Mouse (Mus musculus) cerebellum, adult 9-10 months (tissue): ENCODE results near the gene Rasa3.

Experiments used
- DNase-seq: peaks from one replicate; pipeline ENCODE4 v3.0.0; 2022

The Rasa3 gene

GRCm38 (mm10) chr8:13540122-13540521, 137.3 kb downstream of the Rasa3 start:
- DNase-seq, result no peak

- DNase-seq, result no peak
Measured at GRCm38 (mm10) chr8:13538821-13539220, 138.6 kb downstream of the Rasa3 start.

GRCm38 (mm10) chr8:13537102-13537501, 140.3 kb downstream of the Rasa3 start:
- no peak for DNase-seq

GRCm38 (mm10) chr8:13533123-13533522, 144.3 kb downstream of the Rasa3 start:
- no peak for DNase-seq

GRCm38 (mm10) chr8:13531602-13532171, 145.7 kb downstream of the Rasa3 start:
- DNase-seq, result no peak

- peak; percentile 96 for DNase-seq
Measured at GRCm38 (mm10) chr8:13530941-13531340, 146.5 kb downstream of the Rasa3 start.

- no peak for DNase-seq
Measured at GRCm38 (mm10) chr8:13530401-13530800, 147.0 kb downstream of the Rasa3 start.

- peak; percentile 96 for DNase-seq
Measured at GRCm38 (mm10) chr8:13529891-13530316, 147.5 kb downstream of the Rasa3 start.

- DNase-seq, result no peak
Measured at GRCm38 (mm10) chr8:13529011-13529840, 148.2 kb downstream of the Rasa3 start.

- no peak for DNase-seq
Measured at GRCm38 (mm10) chr8:13521392-13521791, 156.0 kb downstream of the Rasa3 start.

GRCm38 (mm10) chr8:13520349-13520748, 157.1 kb downstream of the Rasa3 start:
- DNase-seq, result no peak

- DNase-seq, result no peak
Measured at GRCm38 (mm10) chr8:13519503-13519902, 157.9 kb downstream of the Rasa3 start.

- DNase-seq, result no peak
Measured at GRCm38 (mm10) chr8:13517284-13517781, 160.1 kb downstream of the Rasa3 start.
